Mouse (Mus musculus): Measurements from ENCODE around the gene Itih3. TPM values are rescaled to one million over a fixed set of nuclear protein-coding genes. Genes with fewer than 3 reads are reported as not detected.

Gene Itih3
- polyA plus RNA-seq, 1 experiment from 2014 or later, result 1.4 TPM

- no peaks in the 10 kb centered on the region for H3K9me3 ChIP-seq
- ATAC-seq (ENCODE audit: insufficient number of reproducible peaks, low FRiP score, low TSS enrichment, low read depth), result no peak
- H3K36me3 ChIP-seq, result no peaks in the 10 kb centered on the region
- H3K4me1 ChIP-seq, result no peaks in the 10 kb centered on the region
- H3K27ac ChIP-seq, result no peak overlapping the region
- no peaks in the 10 kb centered on the region for H3K27me3 ChIP-seq
- no peak overlapping the region for H3K9ac ChIP-seq
- H3K4me2 ChIP-seq, result no peak overlapping the region
- H3K4me3 ChIP-seq, result no peak overlapping the region
- 93% methylated on average over 4 of the region's 4 CpGs for WGBS
Measured at GRCm38 (mm10) chr14:30930386-30930785, 6.8 kb upstream of the Itih3 start.

GRCm38 (mm10) chr14:30925492-30925891 lies 1.9 kb upstream of the Itih3 start:
- Histone ChIP-seq H3K36me3 (no peaks in the 10 kb centered on the region), H3K27ac (no peak overlapping the region), H3K4me2 (no peak overlapping the region), H3K9ac (no peak overlapping the region), H3K27me3 (no peaks in the 10 kb centered on the region), H3K4me1 (no peaks in the 10 kb centered on the region), H3K4me3 (no peak overlapping the region), H3K9me3 (no peaks in the 10 kb centered on the region)
- no peak for ATAC-seq (ENCODE audit: insufficient number of reproducible peaks, low FRiP score, low TSS enrichment, low read depth)
- WGBS, result 92% methylated on average over 3 of the region's 3 CpGs

DNA sequence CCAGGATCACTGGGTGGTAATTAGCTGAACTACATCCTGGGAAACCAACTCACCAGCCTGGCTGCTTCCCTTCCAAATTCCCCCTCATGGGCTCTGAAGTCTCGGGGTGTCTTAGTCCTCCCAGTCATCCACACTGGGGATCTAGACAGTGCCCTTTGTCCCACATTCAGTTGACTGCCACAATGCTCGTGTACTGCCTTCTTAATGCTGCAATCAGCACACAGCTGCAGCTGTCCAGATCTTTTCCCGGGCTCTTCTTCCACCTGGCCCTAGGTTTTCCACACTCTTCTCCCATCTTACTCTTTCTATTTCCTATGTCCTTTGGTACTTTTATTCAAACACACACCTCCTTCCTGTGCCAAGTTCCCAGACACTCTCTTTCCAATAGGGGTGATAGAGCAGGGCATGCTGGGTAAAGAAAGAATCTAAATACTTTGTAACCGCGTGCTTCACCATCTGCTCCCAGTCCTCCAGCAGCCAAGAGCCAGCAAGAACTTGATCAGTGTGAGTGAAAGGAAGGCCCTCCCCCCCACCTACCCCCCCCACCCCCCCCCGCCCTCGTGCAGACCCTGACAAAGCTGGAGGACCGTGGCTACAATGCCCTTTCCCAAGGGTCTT lies 1.4 kb downstream of the Itih3 start:
- ATAC-seq (ENCODE audit: insufficient number of reproducible peaks, low FRiP score, low TSS enrichment, low read depth), result no peak
- no peak overlapping the region for H3K4me3 ChIP-seq
- H3K36me3 ChIP-seq, result no peaks in the 10 kb centered on the region
- H3K27me3 ChIP-seq, result no peaks in the 10 kb centered on the region
- WGBS, result 64% methylated on average over 8 of the region's 8 CpGs
- H3K9me3 ChIP-seq, result no peaks in the 10 kb centered on the region
- H3K27ac ChIP-seq, result no peak overlapping the region
- H3K9ac ChIP-seq, result no peak overlapping the region
- no peak overlapping the region for H3K4me2 ChIP-seq
- no peaks in the 10 kb centered on the region for H3K4me1 ChIP-seq

- ATAC-seq (ENCODE audit: insufficient number of reproducible peaks, low FRiP score, low TSS enrichment, low read depth), result no peak
- no peaks in the 10 kb centered on the region for H3K27me3 ChIP-seq
- H3K9me3 ChIP-seq, result no peaks in the 10 kb centered on the region
- no peaks in the 10 kb centered on the region for H3K4me1 ChIP-seq
- WGBS, result 90% methylated on average over 1 of the region's 1 CpGs
- no peak overlapping the region for H3K4me3 ChIP-seq
- no peak overlapping the region for H3K9ac ChIP-seq
- H3K36me3 ChIP-seq, result no peaks in the 10 kb centered on the region
- no peak overlapping the region for H3K4me2 ChIP-seq
- H3K27ac ChIP-seq, result no peak overlapping the region
Measured at GRCm38 (mm10) chr14:30916516-30916915, 7.0 kb downstream of the Itih3 start.

GRCm38 (mm10) chr14:30913404-30913803 lies 10.2 kb downstream of the Itih3 start:
- no peaks in the 10 kb centered on the region for H3K4me1 ChIP-seq
- 77% methylated on average over 5 of the region's 5 CpGs for WGBS
- no peak for ATAC-seq (ENCODE audit: insufficient number of reproducible peaks, low FRiP score, low TSS enrichment, low read depth)

DNA sequence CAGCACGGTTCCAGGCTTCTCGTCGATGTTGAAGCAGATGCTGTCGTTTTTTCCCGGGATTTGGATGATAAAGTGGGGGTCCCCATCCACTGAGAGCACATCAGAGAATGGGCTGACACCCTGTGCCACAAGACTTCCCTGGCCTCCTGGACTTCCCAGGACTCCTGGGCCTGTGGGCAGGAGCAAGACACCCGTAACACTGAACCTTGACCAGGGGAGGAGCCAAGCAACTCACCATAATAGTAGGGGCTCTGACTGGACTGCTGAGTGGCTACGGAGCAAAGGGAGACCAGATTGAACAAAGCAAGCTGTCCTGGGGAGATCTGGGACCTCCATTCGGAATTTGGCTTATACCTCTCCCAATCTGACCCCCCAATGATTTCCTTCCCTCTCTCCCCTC lies 10.9 kb downstream of the Itih3 start:
- Histone ChIP-seq H3K36me3 (no peaks in the 10 kb centered on the region), H3K4me2 (no peak overlapping the region), H3K4me3 (no peak overlapping the region), H3K27me3 (no peaks in the 10 kb centered on the region), H3K4me1 (no peaks in the 10 kb centered on the region), H3K9me3 (no peaks in the 10 kb centered on the region), H3K9ac (no peak overlapping the region), H3K27ac (no peak overlapping the region)
- 82% methylated on average over 8 of the region's 8 CpGs for WGBS
- no peak for ATAC-seq (ENCODE audit: insufficient number of reproducible peaks, low FRiP score, low TSS enrichment, low read depth)

More at GRCm38 (mm10) chr14:30913404-30913803, 10.2 kb downstream of the Itih3 start:
- H3K36me3 ChIP-seq, result no peaks in the 10 kb centered on the region
- no peak overlapping the region for H3K27ac ChIP-seq
- H3K27me3 ChIP-seq, result no peaks in the 10 kb centered on the region
- no peak overlapping the region for H3K4me2 ChIP-seq
- no peak overlapping the region for H3K4me3 ChIP-seq
- H3K9me3 ChIP-seq, result no peaks in the 10 kb centered on the region
- H3K9ac ChIP-seq, result no peak overlapping the region

- Histone ChIP-seq H3K9ac (no peak overlapping the region), H3K27me3 (no peaks in the 10 kb centered on the region), H3K4me3 (no peak overlapping the region), H3K27ac (no peak overlapping the region), H3K36me3 (no peaks in the 10 kb centered on the region), H3K4me1 (no peaks in the 10 kb centered on the region), H3K4me2 (no peak overlapping the region), H3K9me3 (no peaks in the 10 kb centered on the region)
- no peak for ATAC-seq (ENCODE audit: insufficient number of reproducible peaks, low FRiP score, low TSS enrichment, low read depth)
- WGBS, result 88% methylated on average over 8 of the region's 8 CpGs
Measured at GRCm38 (mm10) chr14:30911141-30911540, 12.4 kb downstream of the Itih3 start.

DNA sequence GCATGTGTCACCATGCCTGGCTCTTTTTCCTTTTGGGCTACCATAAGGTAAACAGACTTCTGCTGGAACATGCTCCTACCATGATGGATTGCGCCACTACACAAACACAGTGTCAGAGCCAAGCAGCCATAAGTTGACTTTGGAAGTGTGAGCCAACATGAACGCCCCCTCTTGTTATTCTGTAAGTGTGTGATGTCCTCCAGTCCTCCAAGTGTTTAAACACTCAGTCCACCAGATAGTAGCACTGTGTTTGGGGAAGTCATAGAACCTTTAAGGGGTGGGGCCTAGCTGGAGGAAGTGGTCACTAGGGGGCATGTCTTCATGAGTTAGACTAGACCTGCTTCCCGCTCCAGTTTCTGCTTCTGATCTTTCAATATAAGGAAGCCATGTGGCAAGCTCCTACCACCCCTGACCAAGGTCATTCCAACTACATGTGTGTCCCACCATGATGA lies 15.7 kb downstream of the Itih3 start:
- no peaks in the 10 kb centered on the region for H3K9me3 ChIP-seq
- no peaks in the 10 kb centered on the region for H3K4me1 ChIP-seq
- no peaks in the 10 kb centered on the region for H3K27me3 ChIP-seq
- no peak overlapping the region for H3K9ac ChIP-seq
- WGBS, result 69% methylated on average over 3 of the region's 3 CpGs
- no peak for ATAC-seq (ENCODE audit: insufficient number of reproducible peaks, low FRiP score, low TSS enrichment, low read depth)
- H3K4me2 ChIP-seq, result no peak overlapping the region
- H3K36me3 ChIP-seq, result no peaks in the 10 kb centered on the region
- no peak overlapping the region for H3K27ac ChIP-seq
- H3K4me3 ChIP-seq, result no peak overlapping the region

DNA sequence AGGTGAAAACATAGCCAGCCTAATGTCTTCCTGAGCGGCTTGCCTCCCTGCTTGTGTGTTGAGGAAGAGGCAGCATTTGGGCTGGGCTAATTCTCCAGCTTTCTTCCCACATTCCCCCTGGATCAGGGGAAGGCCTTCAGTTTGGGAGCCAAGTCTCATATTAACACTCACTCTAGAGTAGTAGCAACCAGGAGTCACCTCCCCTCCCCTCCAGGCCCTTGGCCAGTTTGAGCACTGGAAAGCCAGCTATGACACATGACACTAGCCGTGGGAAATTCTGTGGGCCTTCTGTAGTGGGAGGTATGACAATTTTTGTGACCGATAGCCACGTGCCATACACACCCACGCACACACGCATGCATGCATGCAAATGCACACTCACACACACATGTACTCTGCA lies 17.6 kb downstream of the Itih3 start:
- Histone ChIP-seq H3K36me3 (no peaks in the 10 kb centered on the region), H3K4me3 (no peak overlapping the region), H3K4me2 (no peak overlapping the region), H3K27me3 (no peaks in the 10 kb centered on the region), H3K27ac (no peak overlapping the region), H3K9ac (no peak overlapping the region), H3K9me3 (no peaks in the 10 kb centered on the region), H3K4me1 (no peaks in the 10 kb centered on the region)
- WGBS, result 81% methylated on average over 6 of the region's 6 CpGs
- ATAC-seq (ENCODE audit: insufficient number of reproducible peaks, low FRiP score, low TSS enrichment, low read depth), result no peak

GRCm38 (mm10) chr14:30904307-30904706 lies 19.3 kb downstream of the Itih3 start:
- H3K27me3 ChIP-seq, result no peaks in the 10 kb centered on the region
- H3K4me1 ChIP-seq, result no peaks in the 10 kb centered on the region
- WGBS, result 80% methylated on average over 8 of the region's 8 CpGs
- no peak for ATAC-seq (ENCODE audit: insufficient number of reproducible peaks, low FRiP score, low TSS enrichment, low read depth)
- no peaks in the 10 kb centered on the region for H3K36me3 ChIP-seq
- no peak overlapping the region for H3K4me3 ChIP-seq
- no peak overlapping the region for H3K27ac ChIP-seq
- no peak overlapping the region for H3K4me2 ChIP-seq
- H3K9ac ChIP-seq, result no peak overlapping the region
- H3K9me3 ChIP-seq, result no peaks in the 10 kb centered on the region

DNA sequence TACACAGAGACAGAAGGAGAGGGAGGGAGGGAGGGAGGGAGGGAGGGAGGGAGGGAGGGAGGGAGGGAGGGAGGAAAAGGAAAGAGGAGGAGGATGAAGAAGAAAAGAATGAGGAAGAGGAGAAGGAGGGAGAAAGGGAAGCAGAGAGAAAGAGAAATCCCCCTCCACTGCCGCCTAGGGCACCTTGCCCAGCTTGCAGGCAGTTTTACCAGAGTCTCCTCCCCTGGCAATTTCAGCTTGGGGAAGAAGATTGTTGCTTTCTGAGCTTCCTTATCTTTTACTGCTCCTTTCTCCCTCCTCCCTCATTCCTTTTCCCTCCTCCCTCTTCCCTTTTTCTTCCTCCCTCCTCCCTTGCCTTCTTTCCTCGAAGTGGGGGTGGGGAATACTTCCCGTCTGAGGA lies 20.5 kb downstream of the Itih3 start:
- H3K36me3 ChIP-seq, result no peaks in the 10 kb centered on the region
- H3K9me3 ChIP-seq, result no peaks in the 10 kb centered on the region
- H3K4me3 ChIP-seq, result no peak overlapping the region
- no peaks in the 10 kb centered on the region for H3K27me3 ChIP-seq
- no peaks in the 10 kb centered on the region for H3K4me1 ChIP-seq
- no peak overlapping the region for H3K9ac ChIP-seq
- H3K27ac ChIP-seq, result no peak overlapping the region
- H3K4me2 ChIP-seq, result no peak overlapping the region
- WGBS, result 68% methylated on average over 3 of the region's 3 CpGs
- no peak for ATAC-seq (ENCODE audit: insufficient number of reproducible peaks, low FRiP score, low TSS enrichment, low read depth)

GRCm38 (mm10) chr14:30902628-30903027 lies 20.9 kb downstream of the Itih3 start:
- Histone ChIP-seq H3K4me2 (no peak overlapping the region), H3K36me3 (no peaks in the 10 kb centered on the region), H3K27me3 (no peaks in the 10 kb centered on the region), H3K9me3 (no peaks in the 10 kb centered on the region), H3K4me1 (no peaks in the 10 kb centered on the region), H3K27ac (no peak overlapping the region), H3K9ac (no peak overlapping the region), H3K4me3 (no peak overlapping the region)
- WGBS, result 94% methylated on average over 5 of the region's 5 CpGs
- no peak for ATAC-seq (ENCODE audit: insufficient number of reproducible peaks, low FRiP score, low TSS enrichment, low read depth)

DNA sequence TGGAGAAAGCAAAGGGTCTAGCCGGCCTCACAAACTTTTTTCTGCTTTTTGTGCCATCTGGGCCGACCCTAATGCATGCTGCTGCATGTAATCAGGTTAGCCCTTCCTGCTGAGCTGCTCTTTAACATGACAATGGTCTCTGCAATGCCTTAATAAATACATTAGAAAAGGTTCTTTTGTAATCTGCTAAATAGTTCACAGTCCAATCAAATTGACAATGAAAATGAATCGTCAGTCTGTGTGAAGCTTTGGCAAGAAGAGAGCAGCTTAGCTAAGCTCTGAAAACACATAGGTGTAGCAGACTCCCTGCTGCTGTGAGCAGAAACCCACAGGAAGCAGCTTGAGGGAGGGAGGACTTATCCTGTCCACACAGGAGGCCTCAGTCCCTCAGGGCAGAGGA lies 23.6 kb downstream of the Itih3 start:
- Histone ChIP-seq H3K4me3 (no peak overlapping the region), H3K9ac (no peak overlapping the region), H3K4me2 (no peak overlapping the region), H3K36me3 (no peaks in the 10 kb centered on the region), H3K27me3 (no peaks in the 10 kb centered on the region), H3K27ac (no peak overlapping the region), H3K4me1 (no peaks in the 10 kb centered on the region), H3K9me3 (no peaks in the 10 kb centered on the region)
- ATAC-seq (ENCODE audit: insufficient number of reproducible peaks, low FRiP score, low TSS enrichment, low read depth), result no peak
- WGBS, result 74% methylated on average over 3 of the region's 3 CpGs
